Mouse (Mus musculus) megakaryocyte, embryonic 14.5 days (primary cell): ENCODE data around the gene Ppil1.

Experiments used
- FLI1 ChIP-seq: IDR thresholded peaks from 2 replicates; pipeline ENCODE4 v1.6.1; 2012; ENCODE audit warnings: low read length, inconsistent platforms, mixed read lengths
- GATA1 ChIP-seq: IDR thresholded peaks from 3 replicates; pipeline ENCODE4 v1.6.1; 2012; ENCODE audit warnings: mixed read lengths, low read length, inconsistent platforms, borderline replicate concordance

DNA sequence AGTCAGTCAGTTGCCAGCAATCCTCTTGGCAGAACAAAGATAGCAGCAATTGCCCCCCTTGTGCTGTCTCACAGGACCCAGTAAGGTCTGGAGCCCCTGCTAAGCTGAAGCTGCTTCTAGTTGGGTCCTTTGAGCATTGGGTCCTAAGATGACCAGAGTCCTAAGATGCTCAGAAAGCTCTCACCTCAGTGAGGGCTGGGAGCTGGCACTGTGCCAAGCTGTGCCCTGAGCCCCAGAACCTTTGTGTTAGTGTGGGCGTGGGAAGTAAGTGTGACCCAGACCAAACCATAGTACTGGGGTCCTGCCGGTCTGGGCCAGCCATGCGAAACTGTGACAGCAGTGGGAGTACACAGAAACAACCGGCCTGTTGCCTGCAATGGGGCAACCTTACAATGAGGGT, 35.3 kb upstream of the Ppil1 start:
- no peak for TF ChIP-seq GATA1
- no peak for TF ChIP-seq FLI1
